Mouse (Mus musculus): Measurements from ENCODE around the gene Lrrc10b. TPM values are rescaled to one million over a fixed set of nuclear protein-coding genes. Genes with fewer than 3 reads are reported as not detected.

Lrrc10b gene
- total RNA-seq, 2 experiments from 2014 or later = 0.23 to 0.27 TPM

DNA sequence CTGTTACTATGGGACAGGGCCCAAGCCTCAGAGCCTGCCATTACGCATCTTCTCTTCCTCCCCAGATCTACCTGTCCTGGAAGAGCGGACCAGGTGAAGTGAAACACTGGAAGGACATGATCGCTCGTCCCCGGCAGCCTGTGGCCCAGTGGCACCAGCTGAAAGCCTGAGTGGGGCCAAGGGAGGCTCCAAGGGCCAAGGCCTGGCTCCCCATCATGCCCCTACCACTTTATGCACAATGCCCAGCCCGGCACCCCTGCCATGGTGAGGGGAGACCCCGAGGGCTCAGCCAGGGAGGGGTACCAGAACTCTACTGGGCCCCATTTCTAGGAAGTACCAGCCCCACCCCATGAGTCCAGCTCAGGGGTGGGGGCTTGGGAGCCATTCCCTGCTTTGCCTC lies 9.0 kb downstream of the Lrrc10b start:
- no peak for DNase-seq
- intact Hi-C loops (cut with DNase I) = no loop called here

GRCm38 (mm10) chr19:10444685-10445369 lies 12.4 kb downstream of the Lrrc10b start:
- DNase-seq = no peak
- intact Hi-C loops (cut with DNase I) = no loop called here

GRCm38 (mm10) chr19:10437521-10437920 lies 19.8 kb downstream of the Lrrc10b start:
- intact Hi-C loops (cut with DNase I) = loop anchor here (2.0 to 5.0 kb wide), 2 partner anchors 103 to 180 kb away; no protein-coding TSS in a partner anchor
- no peak for DNase-seq

- intact Hi-C loops (cut with DNase I) = loop anchor here (2.0 to 5.0 kb wide), 2 partner anchors 102 to 179 kb away; no protein-coding TSS in a partner anchor
- DNase-seq = no peak
These were observed 20.5 kb downstream of the Lrrc10b start for GRCm38 (mm10) chr19:10436726-10437125.

GRCm38 (mm10) chr19:10435908-10436307 lies 21.4 kb downstream of the Lrrc10b start:
- peak in 1 of 2 experiments; percentile 37 for DNase-seq
- intact Hi-C loops (cut with DNase I) = loop anchor here (2.0 to 5.0 kb wide), 2 partner anchors 101 to 179 kb away; no protein-coding TSS in a partner anchor

DNA sequence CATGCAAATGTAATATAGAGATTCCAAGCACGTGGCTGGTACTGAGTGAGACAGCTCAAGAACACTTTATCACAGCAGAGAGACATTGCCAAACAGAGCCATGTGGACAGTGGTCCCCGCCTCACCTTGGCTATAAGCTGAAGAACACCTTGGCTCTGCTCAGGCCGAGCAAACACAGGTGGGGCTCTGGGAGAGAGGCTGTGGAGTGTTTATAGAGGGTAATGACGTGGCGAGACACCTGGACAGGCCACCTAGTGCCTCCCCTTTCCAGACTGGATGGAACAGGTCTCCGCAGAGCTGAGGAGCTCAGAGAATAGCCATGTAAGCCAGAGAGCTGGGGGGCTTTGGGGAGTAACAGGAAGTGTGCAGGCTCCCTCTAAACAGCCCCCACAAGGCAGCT lies 22.3 kb downstream of the Lrrc10b start:
- DNase-seq = no peak
- intact Hi-C loops (cut with DNase I) = loop anchor here (5.0 kb wide), 1 partner anchor 178 kb away; no protein-coding TSS in a partner anchor

DNA sequence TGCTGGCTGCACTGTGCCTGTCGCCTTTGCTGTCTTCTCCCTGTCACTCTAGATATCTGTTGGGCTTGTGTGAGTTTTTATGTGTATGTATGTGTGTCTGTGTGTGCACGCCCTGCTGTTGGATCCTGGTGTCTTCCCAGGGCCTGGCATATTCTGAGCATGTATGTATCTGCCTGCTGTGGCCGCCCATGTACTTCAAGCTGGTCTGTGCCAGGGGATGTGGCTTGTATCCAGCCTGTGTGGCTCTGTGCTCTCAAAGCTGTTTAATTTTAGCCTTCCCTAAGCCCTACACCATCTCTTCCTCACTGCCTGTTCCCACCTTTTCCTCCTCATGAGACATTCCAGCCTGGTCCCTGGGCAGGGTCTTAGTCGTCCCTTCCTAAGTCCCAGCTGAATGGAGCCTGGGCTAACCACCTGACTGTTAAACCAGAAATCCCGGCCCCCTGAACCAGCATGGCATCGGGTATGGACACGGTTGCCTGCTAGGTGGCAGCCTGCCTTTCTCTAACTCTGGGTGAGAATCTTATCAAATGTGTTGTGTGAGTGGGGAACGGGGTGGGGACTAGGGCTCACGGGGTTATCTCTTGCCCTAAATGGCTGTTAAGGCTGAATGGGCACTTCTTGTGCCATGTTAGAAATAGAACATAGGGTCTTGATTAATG lies 23.3 kb downstream of the Lrrc10b start:
- intact Hi-C loops (cut with DNase I) = no loop called here
- no peak for DNase-seq

DNA sequence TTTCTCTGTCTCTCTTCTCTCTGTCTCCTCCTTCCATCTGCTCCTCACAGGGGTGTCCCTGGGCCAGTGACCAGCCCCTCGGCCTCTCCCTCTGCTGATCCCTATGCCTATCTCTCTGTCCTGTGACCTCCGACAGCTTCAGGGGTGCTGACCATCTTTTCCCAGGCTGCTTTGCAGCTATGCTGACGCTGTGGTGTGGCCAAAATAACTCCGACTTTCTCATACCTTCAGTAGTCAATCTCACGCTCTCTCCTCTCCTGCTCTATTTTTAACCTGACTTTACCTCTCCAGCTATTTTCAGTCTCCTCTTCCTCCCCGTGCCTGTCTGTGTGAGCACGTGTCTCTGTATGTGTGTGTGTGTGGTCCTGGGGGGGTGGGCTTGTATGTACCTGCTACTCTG lies 24.0 kb downstream of the Lrrc10b start:
- intact Hi-C loops (cut with DNase I) = no loop called here
- DNase-seq = no peak

DNA sequence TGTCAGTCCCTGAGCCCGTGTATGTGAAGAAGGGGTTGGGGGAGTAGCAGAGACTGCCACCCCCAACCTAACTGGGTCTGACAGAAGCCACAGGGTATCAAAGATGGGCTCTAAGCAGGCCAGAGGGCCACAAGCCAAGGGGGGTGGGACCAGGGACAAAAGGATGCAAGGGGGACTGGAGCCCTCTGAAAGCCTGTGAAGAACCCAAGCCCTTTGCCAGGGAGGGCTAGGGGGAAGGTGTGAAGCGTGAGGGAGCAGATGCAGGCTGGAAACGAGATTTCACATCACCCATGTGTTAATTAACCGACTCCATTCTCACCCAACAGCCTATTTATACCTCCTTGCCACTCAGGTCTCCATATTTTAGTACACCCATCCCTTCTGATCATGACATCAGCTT lies 25.4 kb downstream of the Lrrc10b start:
- intact Hi-C loops (cut with DNase I) = no loop called here
- DNase-seq = no peak

DNA sequence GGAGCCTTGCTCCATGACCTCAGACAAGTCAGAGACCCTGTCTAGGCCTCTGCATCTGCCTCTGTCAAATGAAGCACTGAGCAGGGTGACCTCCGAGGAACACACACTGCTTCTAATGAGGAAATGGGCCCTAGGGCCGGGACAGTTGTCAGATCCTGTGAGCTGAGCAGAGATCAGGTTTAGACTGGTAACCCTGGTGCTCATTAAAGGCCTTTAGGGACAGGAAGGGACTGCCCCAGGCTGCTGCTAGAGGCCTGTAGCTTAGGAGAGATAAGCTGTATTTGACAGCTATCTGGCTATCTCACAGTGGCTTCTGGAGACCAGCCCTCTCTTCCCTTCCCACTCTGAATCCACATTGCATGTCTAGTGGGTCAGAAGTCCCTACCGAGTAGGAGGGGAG lies 25.9 kb downstream of the Lrrc10b start:
- intact Hi-C loops (cut with DNase I) = no loop called here
- no peak for DNase-seq

GRCm38 (mm10) chr19:10429371-10429770 lies 27.9 kb downstream of the Lrrc10b start:
- no peak for DNase-seq
- intact Hi-C loops (cut with DNase I) = no loop called here

DNA sequence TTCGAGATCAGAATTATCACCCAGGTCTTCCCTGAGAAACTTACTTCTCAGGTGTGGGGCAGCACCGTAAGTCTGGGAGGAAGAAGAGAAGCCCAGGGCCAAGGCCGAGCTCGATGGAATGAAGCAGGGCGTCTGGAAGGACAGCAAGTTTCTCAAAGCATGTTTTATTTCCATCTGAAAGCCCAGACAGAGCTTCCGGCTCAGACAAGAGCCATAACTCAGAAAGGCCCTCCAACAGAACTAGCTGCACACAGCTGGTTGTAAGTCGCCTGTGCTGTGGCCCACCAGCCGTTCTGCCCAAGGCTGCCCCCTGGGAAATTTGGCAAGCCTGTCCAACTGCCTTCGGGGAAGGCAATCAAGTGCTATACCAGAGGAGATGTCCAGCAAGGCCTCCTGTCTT lies 29.8 kb downstream of the Lrrc10b start:
- intact Hi-C loops (cut with DNase I) = no loop called here
- no peak for DNase-seq

DNA sequence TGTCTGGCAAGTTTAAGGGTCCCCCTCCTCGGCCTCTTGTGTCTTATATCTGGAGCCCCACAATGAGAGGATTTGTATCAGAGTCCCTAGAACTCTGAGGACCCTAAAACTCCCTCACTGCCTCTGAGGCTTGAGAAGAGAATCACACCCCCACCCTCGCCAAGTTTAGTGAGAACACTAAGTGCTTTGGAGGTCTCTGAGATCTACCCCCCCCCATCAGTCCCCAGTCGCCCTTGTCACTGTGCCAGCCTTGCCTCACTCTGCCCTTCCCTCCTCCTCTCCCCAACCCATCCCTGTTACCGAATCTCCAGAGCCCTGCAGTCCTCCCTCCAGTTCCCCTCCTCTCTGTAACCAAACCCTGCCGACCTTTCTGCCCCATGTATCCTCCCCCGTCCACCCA lies 30.5 kb downstream of the Lrrc10b start:
- no peak for DNase-seq
- intact Hi-C loops (cut with DNase I) = no loop called here

DNA sequence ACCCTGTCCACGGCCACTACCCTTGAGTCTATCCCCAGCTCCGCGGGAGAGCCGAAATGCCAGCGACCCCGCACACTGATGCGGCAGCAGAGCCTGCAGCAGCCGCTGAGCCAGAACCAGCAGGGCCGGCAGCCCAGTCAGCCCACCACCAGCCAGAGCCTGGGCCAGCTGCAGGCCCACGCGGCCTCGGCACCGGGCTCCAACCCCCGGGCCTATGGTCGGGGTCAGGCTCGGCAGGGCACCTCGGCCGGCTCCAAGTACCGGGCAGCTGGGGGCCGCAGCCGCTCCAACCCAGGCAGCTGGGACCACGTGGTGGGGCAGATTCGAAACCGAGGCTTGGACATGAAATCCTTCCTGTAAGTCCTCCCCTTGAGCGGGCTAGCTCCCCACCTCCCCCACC lies 31.0 kb downstream of the Lrrc10b start:
- intact Hi-C loops (cut with DNase I) = no loop called here

DNA sequence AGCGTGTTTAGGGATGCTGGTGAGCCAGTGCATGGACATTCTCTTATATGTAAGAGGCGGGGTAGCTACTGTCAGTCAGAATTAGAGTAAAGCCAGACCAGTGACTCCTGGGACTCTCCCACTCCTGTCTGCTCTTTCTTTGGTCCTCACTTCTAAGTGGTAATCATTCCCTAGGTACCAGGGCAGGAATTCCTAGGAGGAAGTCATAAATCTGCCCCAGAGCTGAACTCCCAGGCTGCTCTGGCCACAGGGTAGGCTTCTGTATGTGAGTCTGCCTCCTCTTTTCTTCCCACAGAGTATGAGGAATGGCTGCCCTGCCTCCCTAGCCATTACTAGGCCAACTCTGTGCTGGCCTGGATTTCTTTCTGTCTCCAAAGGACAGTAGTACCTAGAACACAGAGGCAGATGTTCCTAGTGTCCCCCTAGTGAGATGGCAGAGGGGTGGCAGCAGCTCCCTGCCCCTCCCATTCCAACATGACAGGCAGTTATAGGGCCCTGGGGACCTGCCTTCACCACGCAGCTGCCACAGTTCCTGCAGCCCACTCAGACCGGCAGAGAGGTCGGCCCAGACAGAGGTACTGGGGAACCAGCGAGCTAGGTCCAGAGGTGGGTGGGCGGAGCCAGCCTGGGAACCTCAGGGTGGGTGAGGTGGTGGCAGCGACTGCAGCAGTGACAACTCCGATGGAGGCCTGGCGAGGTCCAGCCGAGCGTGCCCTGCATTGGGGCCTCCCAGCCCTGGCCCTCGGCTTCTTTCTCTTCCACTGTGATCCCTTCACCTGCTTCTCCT lies 31.6 kb downstream of the Lrrc10b start:
- intact Hi-C loops (cut with DNase I) = no loop called here
- no peak for DNase-seq

More for the DNA sequence above, 31.0 kb downstream of the Lrrc10b start:
- DNase-seq = no peak

GRCm38 (mm10) chr19:10424751-10425150 lies 32.5 kb downstream of the Lrrc10b start:
- no peak for DNase-seq
- intact Hi-C loops (cut with DNase I) = no loop called here

DNA sequence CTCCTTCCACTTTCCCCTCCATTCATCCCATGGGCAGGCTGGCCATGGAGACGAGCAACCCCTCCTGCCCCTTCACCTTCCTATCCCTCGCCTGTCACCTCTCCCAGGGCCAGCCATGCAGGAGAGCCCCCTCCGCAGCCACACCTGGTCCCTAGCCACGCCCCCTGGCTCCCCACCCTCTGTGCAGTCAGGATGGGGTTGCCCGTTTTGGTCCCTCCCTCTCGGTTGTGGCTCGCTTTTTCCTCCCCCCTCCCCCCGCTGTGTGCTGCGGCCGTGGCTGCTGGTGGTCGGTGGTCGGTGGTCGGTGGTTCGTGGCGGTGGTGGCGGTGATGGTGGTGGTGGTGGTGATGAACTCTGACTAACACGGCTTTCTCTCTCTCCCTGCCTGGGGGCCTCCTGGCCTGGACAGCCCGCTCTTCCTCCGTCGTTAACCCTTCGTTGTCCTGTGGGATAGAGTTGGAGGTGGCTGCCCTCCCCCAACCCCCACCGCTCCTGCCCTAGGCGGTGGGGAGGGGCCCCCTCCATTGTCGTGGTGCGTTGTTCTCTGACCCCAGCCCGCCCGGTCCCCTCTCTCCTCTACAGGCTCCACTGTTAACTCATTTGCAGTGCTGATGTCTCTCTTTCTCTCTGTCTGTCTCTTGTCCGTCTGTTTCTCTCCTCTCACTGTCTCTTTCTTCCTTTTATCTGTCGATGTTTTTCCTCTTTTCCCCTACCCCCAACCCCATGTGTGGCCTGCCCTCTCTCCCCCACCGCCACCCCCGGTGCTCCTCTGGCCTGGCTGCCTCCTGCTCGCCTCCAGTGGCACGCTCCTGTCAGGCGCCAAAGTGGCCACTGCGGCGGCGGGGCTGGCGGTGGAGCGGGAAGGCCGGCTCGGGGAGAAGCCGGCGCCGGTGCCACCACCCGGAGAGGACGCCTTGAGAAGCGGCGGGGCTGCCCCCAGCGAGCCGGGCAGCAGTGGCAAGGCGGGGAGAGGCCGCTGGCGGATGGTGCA lies 35.0 kb downstream of the Lrrc10b start:
- DNase-seq = no peak
- intact Hi-C loops (cut with DNase I) = no loop called here

DNA sequence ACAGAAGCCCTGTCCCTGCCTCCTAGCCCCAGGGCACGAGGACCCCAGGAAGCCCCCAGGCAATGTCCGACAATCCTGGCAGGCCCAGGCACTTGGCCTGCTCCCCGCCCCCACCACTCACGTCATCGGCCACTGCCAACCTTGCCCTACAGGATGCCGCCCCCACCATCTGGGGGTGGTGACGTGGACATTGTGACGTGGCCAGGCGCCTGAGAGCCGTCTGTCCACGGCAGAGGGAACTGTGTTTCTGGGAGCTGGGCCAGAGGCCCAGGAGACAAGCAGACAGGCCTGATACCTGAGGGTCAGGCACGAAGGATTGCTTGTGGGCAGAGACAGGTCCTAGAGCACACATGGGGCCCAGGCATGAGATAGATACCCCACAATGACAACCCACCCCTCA lies 39.8 kb downstream of the Lrrc10b start:
- intact Hi-C loops (cut with DNase I) = no loop called here
- no peak for DNase-seq

DNA sequence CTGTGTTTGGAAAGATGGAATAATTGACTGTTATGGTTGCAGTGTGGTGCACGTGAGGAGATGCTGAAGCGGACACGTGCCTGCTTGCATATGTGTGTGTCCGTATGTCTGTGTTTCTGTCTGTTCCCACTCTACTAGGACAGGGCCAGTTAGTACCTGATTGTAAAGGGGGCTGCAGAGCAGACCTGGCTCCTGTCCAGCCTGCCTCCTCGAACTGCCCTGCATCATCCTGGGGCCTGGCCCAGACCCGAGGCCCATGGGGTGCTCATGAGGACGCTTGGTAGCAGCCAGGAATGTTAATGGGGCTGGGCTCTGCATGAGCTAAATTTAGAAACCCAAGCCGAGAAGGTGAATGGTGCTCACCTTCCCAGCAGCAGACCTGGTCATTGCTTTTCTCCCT lies 40.4 kb downstream of the Lrrc10b start:
- intact Hi-C loops (cut with DNase I) = no loop called here

DNA sequence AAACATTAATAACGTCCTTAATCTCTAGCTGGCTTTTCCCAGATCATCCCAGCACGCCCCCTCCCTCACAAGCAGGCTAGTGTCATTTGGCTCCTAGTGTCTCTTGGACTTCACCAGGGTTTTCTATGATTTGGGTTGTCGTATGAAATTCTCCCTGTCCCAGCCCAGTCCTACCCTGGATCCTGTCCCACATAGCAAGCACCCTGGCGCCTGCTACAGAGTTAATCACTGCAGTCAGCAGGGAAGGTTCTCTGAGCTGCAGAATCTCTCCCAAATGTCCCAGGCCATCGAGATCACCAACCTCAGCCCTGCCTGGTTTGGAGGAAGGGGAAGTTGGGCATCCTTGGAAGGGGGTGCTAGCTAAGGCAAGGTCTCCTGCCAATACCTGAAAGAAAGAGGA lies 41.8 kb downstream of the Lrrc10b start:
- intact Hi-C loops (cut with DNase I) = no loop called here
- DNase-seq = no peak

More for the DNA sequence above, 40.4 kb downstream of the Lrrc10b start:
- no peak for DNase-seq
